Comparison of ENCODE assay signal across 8 mouse cellular contexts in the genomic region with DNA sequence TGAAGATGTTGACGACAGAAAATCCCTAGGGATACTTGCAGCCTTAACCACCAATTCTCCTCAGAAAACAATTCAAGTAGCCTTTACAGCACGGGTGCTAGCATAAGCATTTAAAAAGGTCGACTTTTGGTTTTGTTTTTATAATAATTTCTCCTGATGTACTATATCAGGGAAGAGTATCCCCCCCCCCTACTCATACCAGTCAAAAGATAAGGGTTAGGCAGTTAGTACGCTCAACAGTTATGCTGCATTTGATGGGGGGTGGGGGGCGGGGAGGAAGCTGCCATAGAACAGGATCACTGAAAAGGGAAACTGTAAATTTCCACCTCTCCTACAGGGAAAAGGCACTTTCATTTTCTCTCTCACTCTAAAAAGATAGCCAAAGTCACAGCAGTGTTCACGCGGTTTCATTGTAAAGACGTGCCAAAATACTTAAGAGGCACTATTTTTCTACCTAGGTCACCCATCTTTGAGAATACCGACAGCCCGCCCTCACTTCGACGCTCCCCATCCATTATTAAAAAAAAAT. TPM values are rescaled to one million over a fixed set of nuclear protein-coding genes. Genes with fewer than 3 reads are reported as not detected.
A peak's percentile ranks its signal among the peaks of the same experiment; 100 is the strongest.
DNase-seq lines count a peak whose midpoint lies in the region; ATAC-seq and TF ChIP-seq lines count a peak whose summit lies in the region.

No protein-coding gene starts in this region.

- 4% methylated on average over 12 of the region's 12 CpGs for WGBS in lung, adult 2 months
- WGBS in embryonic facial prominence, embryonic 12.5 days = 5% methylated on average over 12 of the region's 12 CpGs
- 7% methylated on average over 12 of the region's 12 CpGs for WGBS in limb, embryonic 10.5 days
- WGBS in olfactory bulb, adult 2 months = 2% methylated on average over 12 of the region's 12 CpGs

- H3K4me2 ChIP-seq in embryonic facial prominence, embryonic 12.5 days (replicated peaks) = peak overlapping the region; percentile 99

- ATAC-seq in embryonic facial prominence, embryonic 12.5 days (ENCODE audit: insufficient number of reproducible peaks, insufficient read depth, low FRiP score, low TSS enrichment) = no peak

- peak overlapping the region; percentile 87; the same call in 1 of the 2 replicates for H3K9ac ChIP-seq in embryonic facial prominence, embryonic 12.5 days

- H3K36me3 ChIP-seq in embryonic facial prominence, embryonic 12.5 days = no peaks in the 10 kb centered on the region
- no peaks in the 10 kb centered on the region for H3K36me3 ChIP-seq in limb, embryonic 10.5 days

- H3K9me3 ChIP-seq in embryonic facial prominence, embryonic 12.5 days = no peaks in the 10 kb centered on the region
- H3K9me3 ChIP-seq in limb, embryonic 10.5 days (replicated peaks) = no peaks in the 10 kb centered on the region

- no peak for DNase-seq in lung, adult 2 months
- DNase-seq in lung, postnatal 10 days = no peak
- DNase-seq in limb, embryonic 10.5 days (ENCODE audit: low spot score) = no peak
- no peak for DNase-seq in left cerebral cortex, adult 9 months (ENCODE audit: low spot score in 2 of 2)
- DNase-seq in T-cell, adult 2 months (ENCODE audit: low spot score) = no peak
- DNase-seq in thymus, postnatal 36 days = no peak

- no peak for TF ChIP-seq CTCF in lung, adult 2 months (IDR thresholded peaks at IDR 0.05; ENCODE audit: insufficient read depth, low read length)
- TF ChIP-seq CTCF in olfactory bulb, adult 2 months (IDR thresholded peaks at IDR 0.05; ENCODE audit: insufficient read depth, low read depth, low read length) = no peak

- no peaks in the 10 kb centered on the region for H3K4me1 ChIP-seq in lung, adult 2 months (ENCODE audit: control insufficient read depth, insufficient read depth, low read length)
- peaks cover 8% of the 10 kb centered on the region; the same call in 1 of the 2 replicates for H3K4me1 ChIP-seq in embryonic facial prominence, embryonic 12.5 days
- H3K4me1 ChIP-seq in limb, embryonic 10.5 days = peaks cover 16% of the 10 kb centered on the region
- peaks cover 8% of the 10 kb centered on the region for H3K4me1 ChIP-seq in olfactory bulb, adult 2 months (ENCODE audit: control insufficient read depth, insufficient read depth, low read length)

- TF ChIP-seq POLR2A in lung, adult 2 months (IDR thresholded peaks at IDR 0.05; ENCODE audit: borderline replicate concordance, extremely low read depth, low read depth, low read length) = no peak
- TF ChIP-seq POLR2A in olfactory bulb, adult 2 months (IDR thresholded peaks at IDR 0.05; ENCODE audit: insufficient read depth, low read depth, low read length) = no peak

- H3K4me3 ChIP-seq in lung, adult 2 months (replicated peaks; ENCODE audit: extremely low read depth, low read depth, low read length) = peak overlapping the region; percentile 99
- H3K4me3 ChIP-seq in embryonic facial prominence, embryonic 12.5 days = peak overlapping the region; percentile 85
- peak overlapping the region; percentile 88 for H3K4me3 ChIP-seq in limb, embryonic 10.5 days
- peak overlapping the region; percentile 98 for H3K4me3 ChIP-seq in olfactory bulb, adult 2 months (ENCODE audit: insufficient read depth, low read depth, low read length)

- 0 out of 2 replicates have a peak overlapping the region, but pooled peaks have one; percentile 74 for H3K27ac ChIP-seq in embryonic facial prominence, embryonic 12.5 days
- H3K27ac ChIP-seq in limb, embryonic 10.5 days = peak overlapping the region; percentile 85
- peak overlapping the region; percentile 44; the same call in 1 of the 2 replicates for H3K27ac ChIP-seq in olfactory bulb, adult 2 months (ENCODE audit: insufficient read depth, low read depth, low read length)

- H3K27me3 ChIP-seq in embryonic facial prominence, embryonic 12.5 days = no peaks in the 10 kb centered on the region
- peaks cover 8% of the 10 kb centered on the region; the same call in 1 of the 2 replicates for H3K27me3 ChIP-seq in limb, embryonic 10.5 days (ENCODE audit: low read depth, poor library complexity, severe bottlenecking)

RNA-seq across cellular contexts. Expression of a gene that starts 1.4 kb away (rescaled TPM):
- polyA plus RNA-seq in lung, adult 2 months (2012; rRNA removed) = 26.3 and 37.9 TPM in 2 replicates
- 28.3 and 32.4 TPM in 2 replicates for polyA plus RNA-seq in embryonic facial prominence, embryonic 12.5 days (2016; fragmentation: Nextera tagmentation; extraction: Ambion mirVana)
- 10.9 and 12.9 TPM in 2 replicates for polyA plus RNA-seq in limb, embryonic 10.5 days (2016; fragmentation: Nextera tagmentation; extraction: Ambion mirVana)
- 182 and 623 TPM in 2 replicates for polyA plus RNA-seq in olfactory bulb, adult 2 months (2012; ENCODE audit: insufficient read depth, insufficient read length, low replicate concordance, missing spikeins)

RNA-seq across cellular contexts. Expression of a gene that starts 30.3 kb away (rescaled TPM):
- 205 and 224 TPM in 2 replicates for polyA plus RNA-seq in lung, adult 2 months (2012; rRNA removed)
- polyA plus RNA-seq in embryonic facial prominence, embryonic 12.5 days (2016; fragmentation: Nextera tagmentation; extraction: Ambion mirVana) = 48.8 and 54.7 TPM in 2 replicates
- polyA plus RNA-seq in limb, embryonic 10.5 days (2016; fragmentation: Nextera tagmentation; extraction: Ambion mirVana) = 40.9 and 47.9 TPM in 2 replicates
- polyA plus RNA-seq in olfactory bulb, adult 2 months (2012; ENCODE audit: insufficient read depth, insufficient read length, low replicate concordance, missing spikeins) = not detected in 2 replicates
